Mouse (Mus musculus): Measurements from ENCODE around the gene Cyct.

DNA sequence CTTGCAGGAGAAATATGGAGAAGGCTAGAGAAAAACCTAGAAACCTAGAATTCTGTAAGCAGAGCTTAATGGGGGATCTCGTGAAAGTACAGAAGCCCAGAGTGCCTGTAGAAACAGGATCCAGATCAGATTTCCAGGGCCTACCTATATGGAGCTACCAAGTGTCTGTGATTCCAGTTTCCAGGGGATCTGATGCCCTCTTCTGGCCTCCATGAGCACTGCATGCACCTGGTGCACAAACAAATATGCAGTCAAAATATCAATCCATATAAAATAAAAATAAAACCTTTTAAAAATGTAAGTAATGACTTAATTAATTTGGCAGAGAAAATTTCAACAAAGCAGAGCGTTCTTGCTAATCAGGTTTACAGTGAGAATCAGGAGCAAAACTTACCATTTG, 1.9 kb upstream of the Cyct start:
- no peak for TF ChIP-seq POLR2A (IDR thresholded peaks at IDR 0.05; ENCODE audit: borderline replicate concordance, control insufficient read depth, low read depth, low read length)
- no peak for TF ChIP-seq CTCF (IDR thresholded peaks at IDR 0.05; ENCODE audit: control insufficient read depth, insufficient read depth, low read length)

Measured in bone marrow, adult 2 months (tissue).